Mouse (Mus musculus) left cerebral cortex, postnatal 36 days (tissue): ENCODE measurements around the gene Vwf. TPM values are rescaled to one million over a fixed set of nuclear protein-coding genes. Genes with fewer than 3 reads are reported as not detected.

ENCODE experiments used
- DNase-seq, 2 experiments: peaks; one replicate each; pipeline ENCODE4 v3.0.0; 2021 to 2022; ENCODE audit warnings: low spot score in 2 of 2, mixed read lengths in 1 of 2
- intact Hi-C: fragments of 180-260 bp; cut with DNase I; formaldehyde crosslinking; loops from one replicate; pipeline ENCODE4 v1.15.1; 2025
- total RNA-seq, 2 experiments: library from RNA; stranded (reverse); gene quantifications; 2 replicates each; pipeline ENCODE4 v1.2.3; 2021

Gene Vwf
- total RNA-seq, 2 experiments from 2014 or later, result 15.4 to 18.6 TPM

DNA sequence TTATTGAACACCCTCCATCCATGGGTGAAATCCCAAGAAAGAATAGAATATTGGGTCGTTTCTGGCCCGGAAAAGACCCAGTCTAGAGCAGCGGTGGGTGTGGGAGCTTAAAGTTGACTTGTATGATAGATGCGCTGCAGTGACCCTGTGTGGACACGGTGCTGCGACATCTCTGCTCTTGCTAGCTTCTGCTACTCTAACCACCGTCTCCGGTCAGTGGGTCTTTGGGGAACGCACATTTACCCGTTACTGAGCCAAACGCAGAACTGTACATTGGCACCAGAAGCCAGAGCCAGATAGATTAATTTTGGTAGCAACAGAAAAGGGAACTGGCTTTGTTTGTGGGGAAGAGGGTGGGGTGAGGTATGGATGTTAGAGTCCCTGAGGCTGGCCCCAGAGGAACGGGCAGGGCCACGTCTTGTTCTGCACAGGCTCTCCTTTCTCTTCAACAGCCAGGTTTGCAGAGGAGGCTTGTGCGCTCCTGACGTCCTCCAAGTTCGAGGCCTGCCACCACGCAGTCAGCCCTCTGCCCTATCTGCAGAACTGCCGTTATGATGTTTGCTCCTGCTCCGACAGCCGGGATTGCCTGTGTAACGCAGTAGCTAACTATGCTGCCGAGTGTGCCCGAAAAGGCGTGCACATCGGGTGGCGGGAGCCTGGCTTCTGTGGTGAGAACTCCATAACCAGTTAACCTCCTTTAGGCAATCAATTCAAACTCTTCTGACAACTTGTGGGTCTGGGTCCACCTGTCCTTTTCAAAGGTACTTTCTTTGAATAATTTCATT lies 57.3 kb downstream of the Vwf start:
- DNase-seq, result no peak
- intact Hi-C loops, result loop anchor here (1.0 to 5.0 kb wide), 3 partner anchors 77 to 327 kb away; no protein-coding TSS in a partner anchor

DNA sequence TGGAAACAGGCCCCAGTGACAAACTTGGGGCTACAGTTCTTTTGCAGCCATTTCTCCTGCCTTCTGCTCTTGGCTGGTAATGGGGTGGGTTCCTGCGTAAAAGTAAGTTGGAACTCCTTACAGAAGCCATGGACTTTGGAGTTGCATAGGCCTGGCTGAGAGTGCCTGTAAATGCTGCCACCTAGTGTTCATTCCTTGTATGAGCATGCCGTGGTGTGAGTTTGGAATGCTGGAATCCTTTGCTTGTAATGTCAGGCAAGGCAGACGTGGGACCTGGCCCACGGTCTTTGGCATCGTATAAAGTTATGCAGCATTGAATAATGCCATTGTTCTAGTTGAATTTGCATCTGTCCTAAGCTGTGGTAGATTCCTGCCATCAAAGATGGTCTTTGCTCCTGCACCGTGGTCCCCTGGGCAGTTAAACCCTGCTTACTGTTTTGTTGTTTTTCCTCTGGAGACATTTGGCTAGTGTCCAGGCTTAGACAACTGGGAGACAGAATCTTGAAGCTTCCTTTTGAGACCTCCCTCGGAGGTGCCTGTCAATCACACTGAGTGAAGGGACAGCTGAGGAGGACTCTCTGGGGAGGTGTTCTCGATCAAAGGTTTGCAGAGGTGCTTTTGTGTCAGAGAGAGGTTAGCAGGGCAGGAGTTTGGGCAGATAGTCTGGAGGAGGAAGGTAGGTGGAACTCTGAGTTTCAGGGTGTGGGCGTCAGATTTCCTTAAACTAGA lies 58.1 kb downstream of the Vwf start:
- DNase-seq, result peak; percentile 56 to 66
- intact Hi-C loops, result loop anchor here (1.0 to 5.0 kb wide), 3 partner anchors 77 to 327 kb away; no protein-coding TSS in a partner anchor

DNA sequence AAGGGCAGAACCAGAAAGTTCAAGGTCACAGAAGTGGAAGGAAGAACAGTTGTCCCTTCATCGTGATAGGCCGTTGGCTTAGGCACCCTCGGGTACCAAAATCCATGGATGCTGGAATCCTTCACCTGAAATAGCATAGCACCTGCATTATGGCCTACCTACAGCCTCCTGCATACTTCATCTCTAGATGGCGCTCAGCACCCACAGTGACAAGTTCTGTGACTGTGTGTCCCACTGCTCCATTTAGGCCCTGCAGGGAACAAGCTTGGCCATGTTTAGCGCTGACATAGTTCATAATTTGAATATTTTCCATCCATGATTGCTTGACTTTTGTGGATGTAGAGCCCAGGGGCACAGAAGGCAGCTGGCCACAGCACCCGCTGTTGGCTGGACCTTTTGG lies 62.5 kb downstream of the Vwf start:
- no peak for DNase-seq
- intact Hi-C loops, result no loop called here

DNA sequence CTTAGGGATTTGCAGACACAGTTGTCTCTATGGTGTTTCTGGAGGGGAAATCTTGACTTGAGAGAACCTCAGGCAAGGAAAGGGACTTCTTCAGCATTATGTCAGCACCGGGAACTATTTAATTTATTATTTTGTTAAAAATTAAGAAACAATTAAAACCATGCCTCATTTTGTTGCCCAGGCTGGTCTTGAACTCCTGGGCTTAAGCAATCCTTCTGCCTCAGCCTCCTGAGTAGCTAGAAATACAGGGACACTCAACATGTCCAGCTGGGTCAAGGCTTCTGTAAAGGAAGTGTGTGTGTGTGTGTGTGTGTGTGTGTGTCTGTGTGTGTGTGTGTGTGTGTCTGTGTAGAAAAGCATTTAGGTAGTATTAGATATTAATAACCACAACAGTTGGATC lies 71.3 kb downstream of the Vwf start:
- intact Hi-C loops, result no loop called here
- DNase-seq, result no peak

DNA sequence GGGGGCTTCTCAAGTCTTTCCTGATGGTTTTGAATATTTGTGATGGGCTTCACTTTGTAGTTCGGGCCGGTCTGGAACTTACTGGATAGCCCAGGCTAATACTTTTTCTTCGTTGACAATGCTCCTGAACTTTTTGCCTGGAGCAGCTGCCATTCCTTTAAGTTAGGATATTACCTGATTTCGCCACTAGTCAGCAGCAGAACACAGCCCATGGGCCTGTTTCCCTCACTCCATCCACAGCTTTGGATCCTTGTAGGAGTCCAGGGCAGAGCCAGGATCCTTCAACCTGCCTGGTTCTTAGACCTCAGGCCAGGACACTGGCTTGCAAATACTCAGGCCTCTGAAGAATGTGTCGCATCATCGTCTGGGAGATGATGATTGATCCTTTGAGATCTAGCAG lies 74.2 kb downstream of the Vwf start:
- intact Hi-C loops, result loop anchor here (2.0 to 10.0 kb wide), 5 partner anchors 42 to 852 kb away; no protein-coding TSS in a partner anchor
- DNase-seq, result peak; percentile 34 to 43

DNA sequence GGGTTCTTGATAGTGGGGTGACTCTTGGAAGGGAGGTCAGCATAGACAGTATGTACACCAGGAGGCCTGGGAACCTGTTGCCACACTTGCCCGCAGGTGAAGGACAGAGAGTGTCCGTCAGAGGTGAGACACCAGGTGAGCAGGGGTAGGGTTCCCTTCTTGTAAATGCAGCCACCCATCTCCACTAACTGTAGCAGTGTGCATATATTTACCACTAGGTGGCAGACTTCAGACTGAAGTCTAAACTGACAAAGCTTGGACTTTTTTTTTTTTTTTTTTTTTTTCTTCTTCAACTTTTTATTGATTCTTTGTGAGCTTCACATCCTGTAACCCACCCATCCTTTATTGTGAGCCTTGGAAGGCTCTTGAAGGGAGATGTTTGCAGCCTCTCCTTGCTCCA lies 75.9 kb downstream of the Vwf start:
- intact Hi-C loops, result loop anchor here (5.0 to 10.0 kb wide), 4 partner anchors 40 to 850 kb away; no protein-coding TSS in a partner anchor
- DNase-seq, result no peak

DNA sequence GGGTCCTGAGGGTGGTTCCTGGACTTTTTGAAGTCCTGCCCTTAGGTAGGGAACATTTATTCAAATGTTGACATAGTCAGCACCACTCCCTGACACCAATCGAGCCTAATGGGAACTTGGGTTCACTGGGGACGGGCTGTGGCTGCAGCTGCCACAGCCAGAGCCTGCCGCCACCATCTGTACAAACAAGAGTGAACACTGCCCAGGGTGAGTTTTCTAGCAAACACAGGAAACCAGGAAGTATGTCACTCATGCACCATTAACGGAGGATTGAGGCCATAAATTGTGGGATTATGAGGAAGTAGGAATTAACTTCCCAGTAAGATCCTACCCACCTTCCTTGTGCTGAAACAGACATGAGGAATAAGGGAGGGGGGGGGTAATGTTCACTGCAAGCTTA lies 93.9 kb downstream of the Vwf start:
- intact Hi-C loops, result no loop called here

DNA sequence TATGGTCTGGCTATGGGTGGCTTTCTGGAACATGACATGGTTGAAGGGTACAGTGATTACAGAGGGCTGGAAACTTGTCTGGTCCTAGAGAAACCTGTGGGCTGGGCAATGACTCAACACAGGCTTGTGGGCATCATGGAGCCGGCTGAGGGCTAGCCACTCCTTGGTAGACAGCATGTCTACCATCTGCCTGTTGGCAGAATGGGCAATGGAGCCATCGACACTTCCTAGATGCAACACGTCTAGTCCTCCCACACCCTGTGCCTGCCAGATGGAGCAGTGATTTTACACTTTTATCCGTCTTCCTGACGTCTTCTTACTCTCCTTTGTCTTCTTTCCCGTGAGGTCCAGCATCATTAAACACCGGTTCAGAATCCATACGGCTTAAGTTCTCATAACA lies 94.6 kb downstream of the Vwf start:
- DNase-seq, result peak; percentile 23 to 67
- intact Hi-C loops, result no loop called here

More for the DNA sequence above, 93.9 kb downstream of the Vwf start:
- no peak for DNase-seq

DNA sequence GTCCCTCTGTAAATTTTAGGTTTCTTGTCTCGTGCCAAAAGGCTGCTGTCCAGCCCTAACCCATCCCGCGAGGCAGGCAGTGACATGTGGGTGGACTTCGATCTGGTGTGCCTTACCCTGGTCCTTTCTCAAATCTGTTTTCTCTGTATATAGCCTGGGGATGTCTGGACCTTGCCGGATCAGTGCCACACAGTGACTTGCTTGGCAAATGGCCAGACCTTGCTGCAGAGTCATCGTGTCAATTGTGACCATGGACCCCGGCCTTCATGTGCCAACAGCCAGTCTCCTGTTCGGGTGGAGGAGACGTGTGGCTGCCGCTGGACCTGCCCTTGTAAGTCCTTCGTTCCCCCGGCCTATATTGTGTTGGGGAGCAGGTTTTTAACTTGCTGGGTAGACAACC lies 102.4 kb downstream of the Vwf start:
- intact Hi-C loops, result no loop called here
- no peak for DNase-seq

DNA sequence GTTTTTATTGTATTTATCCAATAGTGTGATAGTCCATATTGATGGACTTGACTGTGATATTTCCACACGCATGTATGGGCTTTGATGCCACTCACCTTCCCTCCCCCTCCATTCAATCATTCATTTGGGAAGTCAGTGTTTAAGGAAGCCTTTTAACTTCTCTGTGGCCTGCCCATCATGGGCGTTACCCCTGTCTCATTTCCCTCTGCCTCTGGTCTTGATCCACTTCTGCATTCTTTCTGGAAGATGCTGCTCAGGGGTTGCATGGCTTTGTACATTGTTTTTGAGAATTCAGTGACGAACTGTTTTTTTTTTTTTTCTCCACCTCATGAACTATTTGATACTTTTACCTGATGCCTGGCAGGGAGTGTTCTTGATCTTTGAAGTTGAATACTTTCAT lies 104.8 kb downstream of the Vwf start:
- DNase-seq, result no peak
- intact Hi-C loops, result no loop called here

DNA sequence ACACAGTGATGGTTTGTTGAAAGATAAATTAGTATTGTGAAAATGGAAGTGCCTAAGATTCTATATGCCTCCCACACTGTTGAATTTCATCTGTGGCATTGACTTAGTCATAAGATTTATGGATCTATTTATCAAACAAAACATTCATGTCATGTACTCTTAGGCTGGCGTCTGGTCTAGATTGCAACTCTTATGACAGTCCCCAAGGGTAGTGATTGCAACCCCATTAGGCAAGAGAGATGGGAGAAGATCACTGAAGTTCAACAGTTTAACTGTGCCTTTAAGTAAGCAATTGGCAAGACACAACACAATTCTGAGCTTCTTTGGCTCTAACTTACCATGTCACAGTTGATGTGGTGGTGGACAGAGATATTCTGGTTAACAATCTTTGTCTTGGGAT lies 106.8 kb downstream of the Vwf start:
- intact Hi-C loops, result no loop called here
- DNase-seq, result no peak

DNA sequence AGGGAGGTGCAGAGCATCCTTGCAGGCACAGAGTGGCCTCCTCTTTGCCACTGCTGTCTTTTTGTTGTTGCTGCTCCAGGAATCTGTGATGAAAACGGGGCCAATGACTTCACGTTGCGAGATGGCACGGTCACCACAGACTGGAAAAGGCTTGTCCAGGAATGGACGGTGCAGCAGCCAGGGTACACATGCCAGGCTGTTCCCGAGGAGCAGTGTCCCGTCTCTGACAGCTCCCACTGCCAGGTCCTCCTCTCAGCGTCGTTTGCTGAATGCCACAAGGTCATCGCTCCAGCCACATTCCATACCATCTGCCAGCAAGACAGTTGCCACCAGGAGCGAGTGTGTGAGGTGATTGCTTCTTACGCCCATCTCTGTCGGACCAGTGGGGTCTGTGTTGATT lies 110.3 kb downstream of the Vwf start:
- intact Hi-C loops, result no loop called here

DNA sequence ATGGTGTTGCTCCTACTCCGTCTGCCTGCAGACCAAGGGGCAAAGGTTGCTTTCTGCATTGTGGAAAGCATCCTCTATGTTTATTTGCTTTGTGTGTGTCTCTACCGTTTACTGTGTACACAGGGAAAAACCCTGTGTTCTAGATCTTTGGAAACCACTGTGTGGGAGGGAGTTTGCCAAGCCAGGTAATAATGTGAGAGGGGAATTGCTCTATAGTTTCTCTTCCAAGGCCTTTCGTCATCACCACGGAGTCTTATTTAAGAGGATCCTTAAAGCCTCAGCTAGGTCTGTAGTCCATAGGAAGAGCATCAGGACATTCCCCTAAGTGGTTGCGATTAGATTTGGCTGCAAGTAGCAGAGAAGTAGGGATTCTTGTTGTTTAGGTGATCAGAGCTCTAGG lies 111.4 kb downstream of the Vwf start:
- no peak for DNase-seq
- intact Hi-C loops, result no loop called here

More for the DNA sequence above, 110.3 kb downstream of the Vwf start:
- no peak for DNase-seq

DNA sequence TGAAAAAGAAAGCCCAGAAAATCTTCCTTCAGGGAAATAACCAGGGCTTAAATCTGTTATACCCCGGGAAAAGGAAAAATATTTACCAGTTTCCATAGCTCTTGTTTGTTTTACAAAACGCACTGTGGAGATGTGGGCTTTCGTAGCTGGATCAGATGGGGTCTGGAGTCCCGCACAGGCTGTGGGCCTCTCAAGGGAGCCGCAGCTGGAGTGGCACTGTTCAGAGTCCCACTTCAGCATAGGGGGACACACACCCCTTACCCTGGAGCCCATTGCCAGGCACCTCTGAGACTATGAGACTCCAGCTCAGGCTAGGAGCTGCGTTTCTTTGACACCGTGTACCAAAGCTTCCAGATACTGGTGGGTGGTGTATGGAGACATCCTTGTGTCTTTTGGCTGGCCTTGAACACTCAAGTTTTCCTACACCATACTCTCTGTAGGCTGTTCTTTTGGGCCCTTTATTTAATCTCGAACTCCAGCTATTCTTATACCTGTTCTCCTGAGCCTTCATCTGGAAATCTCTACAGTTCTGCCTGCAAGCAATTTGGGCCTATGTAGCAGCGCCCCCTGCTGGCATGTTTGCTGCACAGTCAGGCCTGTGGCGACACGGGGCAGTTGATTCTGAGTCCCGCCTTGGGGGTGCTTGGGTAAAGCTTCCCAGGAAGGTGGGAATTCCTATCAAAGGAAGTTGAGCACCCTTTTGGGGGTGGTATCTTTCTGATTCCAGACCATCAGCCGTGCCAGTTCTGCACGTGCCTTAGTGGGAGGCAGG lies 114.7 kb downstream of the Vwf start:
- DNase-seq, result peak; percentile 38 to 49
- intact Hi-C loops, result loop anchor here (5.0 kb wide), 1 partner anchor 39 kb away; no protein-coding TSS in a partner anchor

DNA sequence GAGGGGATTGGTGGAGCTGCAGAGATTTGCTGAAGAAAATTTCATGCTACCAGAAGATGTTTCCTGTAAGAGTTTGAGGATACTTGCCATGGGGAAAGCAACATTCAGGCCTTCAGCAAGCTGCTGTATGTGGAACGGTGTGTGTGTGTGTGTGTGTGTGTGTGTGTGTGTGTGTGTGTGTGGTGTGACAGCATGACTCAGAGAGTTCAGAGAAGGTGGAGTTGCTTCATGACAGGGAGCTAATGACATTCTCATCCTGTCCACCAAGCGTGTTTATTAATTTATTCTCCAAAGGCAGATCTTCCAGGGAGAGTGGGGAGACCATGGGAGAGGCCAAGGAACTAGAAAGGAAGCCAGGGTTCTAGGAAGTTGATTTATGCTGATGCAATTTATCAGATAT lies 117.3 kb downstream of the Vwf start:
- intact Hi-C loops, result loop anchor here (5.0 kb wide), 1 partner anchor 42 kb away; no protein-coding TSS in a partner anchor
- no peak for DNase-seq

DNA sequence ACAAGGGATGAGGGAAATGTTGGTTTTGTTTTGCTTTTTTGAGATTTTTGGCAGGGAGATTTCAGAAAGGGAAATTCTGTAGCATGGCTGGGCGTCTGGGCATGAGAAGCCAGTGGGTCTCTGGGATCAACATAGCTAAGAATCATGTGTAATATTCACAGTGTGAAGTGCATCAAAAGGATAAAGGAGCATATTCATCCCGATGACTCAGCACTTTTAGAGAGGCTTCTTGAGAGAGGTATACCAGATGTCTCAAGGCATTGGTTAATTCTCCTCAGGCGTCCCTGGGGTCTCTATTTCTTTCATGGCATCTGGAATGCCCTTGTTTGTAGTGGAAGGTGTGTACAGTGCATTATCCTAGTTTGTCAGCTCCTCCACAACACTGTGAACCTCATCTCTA lies 125.3 kb downstream of the Vwf start:
- no peak for DNase-seq
- intact Hi-C loops, result no loop called here

DNA sequence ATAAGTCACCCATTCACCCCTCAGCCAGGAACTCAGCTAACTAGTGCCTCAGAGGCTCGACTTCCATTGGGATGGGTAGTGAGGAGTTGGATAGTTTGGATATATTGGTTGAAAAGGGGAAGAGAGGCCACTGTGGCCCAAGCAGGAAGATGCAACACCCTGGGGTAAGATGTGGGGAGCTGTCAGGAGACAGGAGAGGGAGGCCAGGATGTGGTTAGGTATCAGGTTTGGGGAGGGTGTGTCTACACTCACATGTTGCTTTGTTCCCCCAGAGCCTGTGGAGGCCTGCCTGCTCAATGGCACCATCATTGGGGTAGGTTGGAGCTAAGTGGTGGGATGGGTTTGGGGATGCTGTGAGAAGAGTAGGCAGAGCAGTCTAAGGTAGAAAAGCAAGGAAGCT lies 131.9 kb downstream of the Vwf start:
- intact Hi-C loops, result no loop called here

DNA sequence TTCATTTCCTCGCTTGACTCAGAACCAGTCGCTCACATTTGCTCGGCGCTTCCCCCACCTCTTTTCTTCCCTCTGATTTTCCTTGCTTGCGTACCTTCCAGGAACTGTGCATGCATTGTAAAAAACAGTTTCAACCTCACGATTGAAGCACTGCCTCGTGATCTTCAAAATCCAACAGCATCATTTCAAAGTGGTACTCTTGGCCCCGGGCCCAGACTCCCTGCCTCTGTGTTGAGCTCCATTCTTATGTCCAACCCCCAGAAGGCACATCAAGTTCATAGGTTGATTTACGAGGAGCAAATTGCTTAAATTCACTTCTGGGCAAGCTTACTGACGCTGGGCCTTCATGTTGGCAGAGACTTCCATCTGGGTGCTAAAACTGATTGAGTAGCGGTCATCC lies 134.0 kb downstream of the Vwf start:
- DNase-seq, result no peak
- intact Hi-C loops, result no loop called here

More for the DNA sequence above, 131.9 kb downstream of the Vwf start:
- DNase-seq, result no peak

DNA sequence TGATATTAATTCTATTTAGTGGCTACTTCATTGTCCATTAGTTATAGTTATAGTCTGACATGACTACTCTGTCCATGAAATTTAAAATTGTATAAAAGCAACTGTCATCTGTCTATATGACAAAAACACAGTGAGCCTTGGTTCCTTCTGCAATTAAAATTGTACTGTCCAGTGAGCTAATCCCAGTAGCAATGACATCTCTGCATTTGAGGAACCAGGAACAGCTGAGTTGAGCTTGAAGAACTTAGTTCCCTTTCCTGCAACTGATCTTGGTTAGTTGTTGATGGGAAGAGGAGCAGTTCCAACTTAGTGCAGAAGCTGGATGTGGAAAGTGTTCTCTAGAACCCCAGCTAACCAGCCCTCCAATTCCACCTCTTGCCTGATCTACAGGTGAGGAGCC lies 138.8 kb downstream of the Vwf start:
- no peak for DNase-seq
- intact Hi-C loops, result no loop called here

DNA sequence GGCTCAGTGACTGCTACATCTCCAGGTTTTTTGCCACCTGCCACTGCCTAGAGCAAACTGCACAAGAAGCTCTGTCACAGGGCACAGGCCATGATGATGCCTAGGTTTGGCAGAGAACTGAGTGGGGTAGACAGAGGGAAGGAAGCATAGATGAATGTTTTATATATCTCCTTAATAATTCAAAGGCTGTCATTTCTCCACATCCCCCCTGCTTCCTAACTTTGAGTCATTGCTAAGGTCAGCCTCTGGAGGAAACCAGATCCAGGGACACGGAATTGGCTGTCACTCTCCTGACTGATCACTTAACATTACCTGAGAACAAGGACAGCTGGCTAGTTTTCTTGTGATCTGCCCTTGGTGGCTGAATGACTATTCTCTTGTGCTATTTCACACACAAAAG lies 141.4 kb downstream of the Vwf start:
- no peak for DNase-seq
- intact Hi-C loops, result no loop called here
